Mouse (Mus musculus): ENCODE results near the gene Colca2.

Gene Colca2

DNA sequence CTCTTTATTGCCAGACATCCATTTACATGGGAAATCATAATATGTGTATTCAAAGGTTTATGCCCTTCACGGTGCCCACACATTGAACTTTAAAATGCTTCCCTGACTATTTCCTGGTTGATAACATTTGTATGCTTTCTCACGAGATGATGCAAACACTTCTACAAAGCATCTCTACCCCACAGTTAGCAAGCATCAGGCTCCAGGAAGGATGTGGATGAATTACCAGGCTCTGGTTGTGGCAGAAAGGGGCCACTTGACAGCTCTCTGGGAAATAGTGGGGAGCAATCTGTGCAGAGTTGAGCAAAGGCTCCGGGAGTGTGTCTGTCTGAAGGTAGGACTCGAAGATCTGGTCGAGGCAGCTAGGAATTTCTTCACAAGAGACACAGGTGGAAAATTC lies 6.3 kb downstream of the Colca2 start:
- DNase-seq (ENCODE audit: low read depth, low spot score) = no peak

- DNase-seq (ENCODE audit: low read depth, low spot score) = no peak
Measured at GRCm38 (mm10) chr9:51271073-51271472, 7.3 kb downstream of the Colca2 start.

- no peak for DNase-seq (ENCODE audit: low read depth, low spot score)
Measured at GRCm38 (mm10) chr9:51268852-51269251, 9.5 kb downstream of the Colca2 start.

DNA sequence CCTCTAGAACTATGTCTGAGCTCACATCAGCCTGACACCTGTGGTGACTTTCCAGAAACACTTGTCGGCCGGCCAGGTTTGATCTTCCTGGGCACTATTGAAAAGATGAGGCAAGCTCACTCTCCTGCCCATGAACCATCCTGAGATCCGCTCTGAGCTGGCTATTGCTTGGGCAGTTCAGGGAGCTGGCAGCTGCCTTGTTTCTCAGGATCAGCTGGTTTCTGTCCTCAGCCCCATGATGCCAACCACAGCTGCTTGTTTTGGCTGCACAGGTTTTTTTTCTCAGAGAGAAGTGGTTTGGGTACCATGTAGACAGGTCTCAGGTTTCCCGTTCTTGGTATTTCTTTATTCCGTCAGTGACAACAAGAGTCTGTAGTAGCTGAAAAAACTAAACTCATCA lies 19.9 kb downstream of the Colca2 start:
- no peak for DNase-seq (ENCODE audit: low read depth, low spot score)

DNA sequence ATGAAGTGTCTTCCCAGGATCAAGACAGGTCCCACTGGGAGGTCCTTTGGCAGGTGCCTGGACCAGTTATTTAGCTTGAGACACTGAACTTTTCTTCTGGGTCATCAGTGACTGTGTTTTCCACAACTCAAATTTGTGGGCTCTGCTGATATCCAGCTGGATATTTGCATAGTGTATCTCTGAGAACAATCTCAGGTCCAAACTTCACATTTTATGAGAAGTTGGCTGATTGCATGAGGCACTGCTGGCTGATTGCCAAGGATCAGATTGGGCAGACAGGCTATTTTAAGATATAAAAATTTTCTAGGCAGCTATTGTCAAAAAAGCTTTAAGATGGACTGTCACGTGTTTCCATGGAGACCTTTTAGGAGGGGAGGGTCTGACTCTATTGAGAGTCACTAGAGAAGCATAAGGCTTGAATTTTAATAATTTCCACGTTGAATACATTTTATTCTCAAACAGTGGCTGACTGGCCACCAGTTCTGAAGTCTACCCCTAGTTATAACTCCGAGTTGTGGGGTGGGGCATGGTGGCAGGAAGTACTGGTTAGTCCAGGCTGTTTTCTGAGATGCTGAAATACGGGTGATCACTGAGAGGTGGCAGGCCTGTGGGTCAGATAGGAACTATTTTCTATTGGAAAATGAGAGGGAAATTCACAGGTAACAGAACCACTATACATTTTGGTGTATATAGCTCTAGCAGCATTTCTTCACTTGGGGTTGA lies 21.4 kb downstream of the Colca2 start:
- DNase-seq (ENCODE audit: low read depth, low spot score) = no peak

DNA sequence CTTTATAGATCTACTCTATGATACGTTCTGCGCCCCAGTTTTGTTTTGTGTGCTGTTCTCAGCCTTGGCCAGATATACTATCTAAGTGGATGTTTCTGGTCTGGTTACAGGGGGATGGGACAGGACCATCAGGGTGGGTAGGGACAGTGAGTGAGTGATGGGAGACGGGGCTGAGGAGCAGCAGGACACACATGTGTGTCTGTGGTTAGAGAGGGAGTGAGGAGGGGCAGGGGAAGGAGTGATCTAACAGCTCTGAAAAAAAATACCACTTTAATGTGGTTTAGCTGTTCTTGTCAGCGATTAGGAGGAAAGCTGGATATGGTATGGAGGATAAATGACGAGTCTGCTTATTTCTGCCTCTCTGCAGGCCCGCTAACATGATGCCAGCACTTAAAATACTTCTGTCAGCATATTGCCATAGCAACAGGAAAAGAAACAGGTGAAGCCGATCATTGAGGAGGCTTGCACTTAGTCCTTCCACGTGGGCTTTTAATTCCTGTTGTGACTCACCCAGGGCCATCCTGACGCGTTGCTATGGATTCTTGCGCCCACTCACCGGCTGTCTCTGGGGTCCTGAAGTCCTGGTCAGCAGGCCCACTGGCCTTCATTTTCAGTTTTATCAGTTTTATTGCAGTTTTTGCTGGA lies 39.5 kb downstream of the Colca2 start:
- peak; percentile 89 for DNase-seq (ENCODE audit: low read depth, low spot score)

- DNase-seq (ENCODE audit: low read depth, low spot score) = no peak
Measured at GRCm38 (mm10) chr9:51232163-51232562, 46.2 kb downstream of the Colca2 start.

DNA sequence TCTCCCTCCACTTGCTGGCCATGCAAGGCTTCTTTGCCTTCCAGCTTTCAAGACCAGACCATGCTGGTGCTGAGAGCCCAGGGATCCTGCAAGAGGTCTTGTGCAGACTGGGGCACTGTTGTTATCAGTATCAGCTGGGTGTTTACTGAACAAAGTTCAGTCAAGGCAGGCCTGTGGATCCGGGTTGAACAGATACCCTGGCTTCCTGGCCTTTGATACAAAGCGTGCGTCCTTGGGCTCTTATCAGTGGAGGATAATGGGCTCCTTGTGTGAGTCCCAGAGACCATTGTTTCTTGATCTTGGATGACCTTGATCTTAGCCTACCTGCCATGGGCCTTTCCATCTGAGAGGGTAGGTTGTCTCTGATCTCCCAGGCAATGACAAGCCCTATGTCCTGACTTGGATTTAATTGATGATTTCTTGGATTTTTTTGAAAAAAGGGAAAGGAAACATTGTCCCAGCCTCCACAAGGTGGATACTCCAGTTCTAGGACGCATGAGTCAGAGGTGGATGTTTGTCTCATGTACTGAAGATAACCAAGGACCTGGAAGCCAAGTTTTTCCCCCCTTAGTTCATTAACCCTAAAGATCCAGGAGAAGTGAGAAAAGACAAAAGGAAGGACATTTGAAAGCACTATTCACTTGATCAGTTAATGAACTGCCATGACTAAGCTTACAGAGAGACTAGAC lies 47.5 kb downstream of the Colca2 start:
- DNase-seq (ENCODE audit: low read depth, low spot score) = no peak

- DNase-seq (ENCODE audit: low read depth, low spot score) = no peak
Measured at GRCm38 (mm10) chr9:51225636-51226166, 52.7 kb downstream of the Colca2 start.

Measured in telencephalon, adult 2 months (tissue).